Mouse (Mus musculus): ENCODE results near the gene C7. TPM values are rescaled to one million over a fixed set of nuclear protein-coding genes. Genes with fewer than 3 reads are reported as not detected.

Gene C7
- polyA plus RNA-seq, 1 experiment = 2.2 TPM

GRCm38 (mm10) chr15:5097376-5097775 lies 33.8 kb upstream of the C7 start:
- no peaks in the 10 kb centered on the region; the same call in none of the 2 replicates for H3K36me3 ChIP-seq (ENCODE audit: control insufficient read depth, insufficient read depth, low read length)
- DNase-seq = no peak
- WGBS = 100% methylated on average over 1 of the region's 1 CpGs
- H3K27ac ChIP-seq (ENCODE audit: insufficient read depth, low read depth, low read length) = no peak overlapping the region
- no peaks in the 10 kb centered on the region for H3K4me1 ChIP-seq (ENCODE audit: control insufficient read depth, insufficient read depth, low read length)
- no peak for TF ChIP-seq CTCF (conservative IDR thresholded peaks at IDR 0.05; ENCODE audit: insufficient read depth, insufficient read length, low read depth, low read length)
- TF ChIP-seq POLR2A (IDR thresholded peaks at IDR 0.05; ENCODE audit: low read depth, low read length) = no peak
- H3K4me3 ChIP-seq (ENCODE audit: insufficient read depth, low read depth, low read length) = no peak overlapping the region
- no peaks in the 10 kb centered on the region for H3K27me3 ChIP-seq (replicated peaks; ENCODE audit: control insufficient read depth, insufficient read depth, low read length)

GRCm38 (mm10) chr15:5095534-5096301 lies 32.2 kb upstream of the C7 start:
- H3K4me3 ChIP-seq (ENCODE audit: insufficient read depth, low read depth, low read length) = no peak overlapping the region
- H3K36me3 ChIP-seq (ENCODE audit: control insufficient read depth, insufficient read depth, low read length) = no peaks in the 10 kb centered on the region; the same call in none of the 2 replicates
- H3K27ac ChIP-seq (ENCODE audit: insufficient read depth, low read depth, low read length) = no peak overlapping the region
- WGBS = 44% methylated on average over 11 of the region's 11 CpGs
- TF ChIP-seq POLR2A (IDR thresholded peaks at IDR 0.05; ENCODE audit: low read depth, low read length) (no peak), CTCF (conservative IDR thresholded peaks at IDR 0.05; ENCODE audit: insufficient read depth, insufficient read length, low read depth, low read length) (no peak)
- H3K4me1 ChIP-seq (ENCODE audit: control insufficient read depth, insufficient read depth, low read length) = no peaks in the 10 kb centered on the region
- H3K27me3 ChIP-seq (replicated peaks; ENCODE audit: control insufficient read depth, insufficient read depth, low read length) = no peaks in the 10 kb centered on the region
- no peak for DNase-seq

GRCm38 (mm10) chr15:5090131-5090530 lies 26.6 kb upstream of the C7 start:
- Histone ChIP-seq H3K4me3 (ENCODE audit: insufficient read depth, low read depth, low read length) (no peak overlapping the region), H3K4me1 (ENCODE audit: control insufficient read depth, insufficient read depth, low read length) (no peaks in the 10 kb centered on the region), H3K27me3 (replicated peaks; ENCODE audit: control insufficient read depth, insufficient read depth, low read length) (no peaks in the 10 kb centered on the region), H3K27ac (ENCODE audit: insufficient read depth, low read depth, low read length) (no peak overlapping the region), H3K36me3 (ENCODE audit: control insufficient read depth, insufficient read depth, low read length) (no peaks in the 10 kb centered on the region)
- DNase-seq = no peak
- TF ChIP-seq CTCF (conservative IDR thresholded peaks at IDR 0.05; ENCODE audit: insufficient read depth, insufficient read length, low read depth, low read length) (no peak), POLR2A (IDR thresholded peaks at IDR 0.05; ENCODE audit: low read depth, low read length) (no peak)
- 89% methylated on average over 10 of the region's 10 CpGs for WGBS

GRCm38 (mm10) chr15:5088850-5089608 lies 25.5 kb upstream of the C7 start:
- Histone ChIP-seq H3K27ac (ENCODE audit: insufficient read depth, low read depth, low read length) (no peak overlapping the region), H3K4me3 (ENCODE audit: insufficient read depth, low read depth, low read length) (no peak overlapping the region), H3K27me3 (replicated peaks; ENCODE audit: control insufficient read depth, insufficient read depth, low read length) (no peaks in the 10 kb centered on the region), H3K36me3 (ENCODE audit: control insufficient read depth, insufficient read depth, low read length) (no peaks in the 10 kb centered on the region), H3K4me1 (ENCODE audit: control insufficient read depth, insufficient read depth, low read length) (no peaks in the 10 kb centered on the region)
- 60% methylated on average over 7 of the region's 7 CpGs for WGBS
- no peak for DNase-seq
- TF ChIP-seq POLR2A (IDR thresholded peaks at IDR 0.05; ENCODE audit: low read depth, low read length) = no peak
- no peak for TF ChIP-seq CTCF (conservative IDR thresholded peaks at IDR 0.05; ENCODE audit: insufficient read depth, insufficient read length, low read depth, low read length)

GRCm38 (mm10) chr15:5086162-5086561 lies 22.6 kb upstream of the C7 start:
- peak; percentile 31 for DNase-seq
- 11% methylated on average over 2 of the region's 2 CpGs for WGBS

GRCm38 (mm10) chr15:5081235-5081634 lies 17.7 kb upstream of the C7 start:
- H3K4me1 ChIP-seq (ENCODE audit: control insufficient read depth, insufficient read depth, low read length) = no peaks in the 10 kb centered on the region
- H3K27ac ChIP-seq (ENCODE audit: insufficient read depth, low read depth, low read length) = no peak overlapping the region
- WGBS = 90% methylated on average over 1 of the region's 1 CpGs
- no peak for DNase-seq
- H3K4me3 ChIP-seq (ENCODE audit: insufficient read depth, low read depth, low read length) = no peak overlapping the region
- H3K36me3 ChIP-seq (ENCODE audit: control insufficient read depth, insufficient read depth, low read length) = no peaks in the 10 kb centered on the region
- no peaks in the 10 kb centered on the region for H3K27me3 ChIP-seq (replicated peaks; ENCODE audit: control insufficient read depth, insufficient read depth, low read length)
- TF ChIP-seq CTCF (conservative IDR thresholded peaks at IDR 0.05; ENCODE audit: insufficient read depth, insufficient read length, low read depth, low read length) (no peak), POLR2A (IDR thresholded peaks at IDR 0.05; ENCODE audit: low read depth, low read length) (no peak)

More at GRCm38 (mm10) chr15:5086162-5086561, 22.6 kb upstream of the C7 start:
- TF ChIP-seq POLR2A (IDR thresholded peaks at IDR 0.05; ENCODE audit: low read depth, low read length) = no peak
- H3K27ac ChIP-seq (ENCODE audit: insufficient read depth, low read depth, low read length) = no peak overlapping the region
- no peaks in the 10 kb centered on the region for H3K27me3 ChIP-seq (replicated peaks; ENCODE audit: control insufficient read depth, insufficient read depth, low read length)
- no peaks in the 10 kb centered on the region for H3K36me3 ChIP-seq (ENCODE audit: control insufficient read depth, insufficient read depth, low read length)
- H3K4me3 ChIP-seq (ENCODE audit: insufficient read depth, low read depth, low read length) = no peak overlapping the region
- no peaks in the 10 kb centered on the region for H3K4me1 ChIP-seq (ENCODE audit: control insufficient read depth, insufficient read depth, low read length)

- no peaks in the 10 kb centered on the region for H3K27me3 ChIP-seq (replicated peaks; ENCODE audit: control insufficient read depth, insufficient read depth, low read length)
- no peak overlapping the region for H3K27ac ChIP-seq (ENCODE audit: insufficient read depth, low read depth, low read length)
- no peaks in the 10 kb centered on the region for H3K4me1 ChIP-seq (ENCODE audit: control insufficient read depth, insufficient read depth, low read length)
- no peaks in the 10 kb centered on the region for H3K36me3 ChIP-seq (ENCODE audit: control insufficient read depth, insufficient read depth, low read length)
- peak; percentile 60 for DNase-seq
- TF ChIP-seq CTCF (conservative IDR thresholded peaks at IDR 0.05; ENCODE audit: insufficient read depth, insufficient read length, low read depth, low read length) = peak; percentile 76
- no peak for TF ChIP-seq POLR2A (IDR thresholded peaks at IDR 0.05; ENCODE audit: low read depth, low read length)
- WGBS = 56% methylated on average over 15 of the region's 15 CpGs
- no peak overlapping the region for H3K4me3 ChIP-seq (ENCODE audit: insufficient read depth, low read depth, low read length)
Observed at GRCm38 (mm10) chr15:5068801-5069518, 5.4 kb upstream of the C7 start.
